Mouse (Mus musculus) ES-Bruce4 (cell line): ENCODE measurements around the gene Lgals1.

Source experiments
- CTCF ChIP-seq: IDR thresholded peaks from one replicate; pipeline ENCODE4 v1.8.1; 2011; ENCODE audit warnings: low read depth, low read length
- EP300 ChIP-seq: IDR thresholded peaks from 2 replicates; pipeline ENCODE4 v1.6.1; 2011; ENCODE audit warnings: low read depth, low read length; ENCODE audit not compliant: insufficient read depth
- POLR2A ChIP-seq: IDR thresholded peaks from one replicate; pipeline ENCODE4 v1.8.1; 2011; ENCODE audit warnings: low read length; ENCODE audit not compliant: insufficient read depth

DNA sequence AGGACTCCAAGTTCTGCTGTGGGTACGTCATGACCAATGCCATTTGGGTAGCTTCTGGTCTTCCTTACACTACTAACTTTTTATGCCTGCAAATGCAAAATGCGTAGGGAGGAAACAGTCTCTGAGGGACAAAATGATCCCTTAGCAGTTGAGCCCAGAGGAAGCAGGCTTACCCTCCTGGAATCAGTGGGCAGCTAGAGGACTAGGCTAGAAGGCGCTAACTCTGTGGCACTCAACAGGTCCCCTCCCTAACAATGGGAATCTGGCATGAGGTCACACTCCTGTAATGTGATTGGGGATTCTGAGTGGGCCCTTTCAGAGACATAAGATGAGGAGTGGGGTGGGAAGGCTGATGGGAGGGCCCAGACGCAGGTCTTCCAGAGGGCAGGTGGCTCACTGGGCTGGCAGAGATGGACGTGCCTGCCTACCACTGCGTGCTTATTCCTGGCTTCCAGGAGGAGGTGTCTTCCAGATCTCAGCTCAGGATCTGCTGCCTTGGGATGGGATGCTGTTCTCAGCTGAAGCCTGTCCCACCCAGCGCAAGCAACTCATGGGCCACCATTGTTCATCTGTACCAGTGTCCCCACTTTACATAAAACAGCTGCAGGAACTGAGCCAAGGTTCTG lies 4.4 kb downstream of the Lgals1 start:
- TF ChIP-seq POLR2A = no peak
- no peak for TF ChIP-seq CTCF
- TF ChIP-seq EP300 = no peak
